Mouse (Mus musculus) hindbrain, embryonic 12.5 days (tissue): ENCODE measurements around the gene Igdcc3. TPM values are rescaled to one million over a fixed set of nuclear protein-coding genes. Genes with fewer than 3 reads are reported as not detected.
A peak's percentile ranks its signal among the peaks of the same experiment; 100 is the strongest.
"Not testable (repeated sequence)": the region's sequence is repeated elsewhere in the genome, so short reads cannot be mapped to it uniquely, and the experiment has no call there.

Experiments used
- ATAC-seq: fragments of 200-750 bp; cut with Nextera tagmentation; 2 replicates; pipeline ENCODE4 v1.8.0; 2017; ENCODE audit warnings: moderate TSS enrichment; ENCODE audit not compliant: low FRiP score
- H3K27ac ChIP-seq: fragments of 300-500 bp; sonication (generic); 2 replicates; pipeline ENCODE4 v1.5.1; 2016; ENCODE audit warnings: mild to moderate bottlenecking
- H3K27me3 ChIP-seq: fragments of 300-500 bp; sonication (generic); 2 replicates; pipeline ENCODE4 v1.6.1; 2016; ENCODE audit warnings: mild to moderate bottlenecking
- H3K36me3 ChIP-seq: fragments of 300-500 bp; sonication (generic); 2 replicates; pipeline ENCODE4 v1.6.1; 2016; ENCODE audit warnings: mild to moderate bottlenecking
- H3K4me1 ChIP-seq: fragments of 300-500 bp; sonication (generic); 2 replicates; pipeline ENCODE4 v1.6.1; 2016
- H3K4me2 ChIP-seq: fragments of 300-500 bp; sonication (generic); replicated peaks from 2 replicates; pipeline ENCODE4 v1.6.1; 2016; ENCODE audit warnings: mild to moderate bottlenecking
- H3K4me3 ChIP-seq: fragments of 300-500 bp; sonication (generic); 2 replicates; pipeline ENCODE4 v1.5.1; 2016; ENCODE audit warnings: mild to moderate bottlenecking
- H3K9ac ChIP-seq: fragments of 300-500 bp; sonication (generic); 2 replicates; pipeline ENCODE4 v1.6.1; 2016; ENCODE audit warnings: mild to moderate bottlenecking, moderate library complexity
- H3K9me3 ChIP-seq: fragments of 300-500 bp; sonication (generic); replicated peaks from 2 replicates; pipeline ENCODE4 v1.6.1; 2016; ENCODE audit warnings: mild to moderate bottlenecking
- WGBS: fragments of 180-500 bp; shearing (Covaris S2); methylation state at CpG from one replicate; pipeline ENCODE4 v1.1.7; 2016; 5-methylcytosine and 5-hydroxymethylcytosine counted together
- polyA plus RNA-seq: library from polyadenylated mRNA; unstranded; fragments of >200 nt; fragmentation: Nextera tagmentation; extraction: Ambion mirVana; gene quantifications from 2 replicates; pipeline ENCODE4 v1.2.1, GENCODE M21; 2016

Gene Igdcc3
- polyA plus RNA-seq, 1 experiment from 2014 or later, result 34.4 TPM

DNA sequence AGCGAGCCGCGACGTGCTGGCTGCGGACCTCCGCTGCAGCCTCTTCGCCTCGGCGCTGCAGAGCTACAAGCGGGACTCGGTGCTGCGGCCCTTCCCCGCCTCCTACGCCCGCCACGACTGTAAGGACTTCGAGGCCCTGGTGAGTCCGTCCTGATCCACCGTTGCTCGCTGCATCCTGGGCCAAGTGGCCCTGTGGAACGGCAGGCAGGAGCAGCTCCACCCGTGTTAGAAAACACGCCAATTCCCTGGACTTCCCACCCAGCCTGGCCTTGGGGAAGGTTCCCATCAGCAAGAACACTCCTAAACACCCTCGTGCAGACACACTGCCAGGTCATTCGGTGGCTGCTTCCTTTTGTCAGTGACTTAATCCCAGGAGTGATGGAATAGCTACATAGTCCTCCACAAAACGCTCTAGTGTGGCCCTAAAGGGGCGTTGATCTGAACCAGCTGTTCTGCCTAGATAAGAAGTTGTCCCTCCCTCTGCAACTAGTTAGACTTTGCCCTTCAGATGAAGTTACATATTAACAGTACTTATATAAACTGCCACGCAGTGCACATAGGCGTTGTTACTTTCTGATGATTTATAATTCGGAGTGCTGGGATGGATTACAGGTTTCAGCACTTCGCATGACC lies 74.6 kb downstream of the Igdcc3 start:
- no peaks in the 10 kb centered on the region for H3K36me3 ChIP-seq
- 12% methylated on average over 31 of the region's 31 CpGs for WGBS
- no peak; the same call in 1 of the 2 replicates for ATAC-seq

DNA sequence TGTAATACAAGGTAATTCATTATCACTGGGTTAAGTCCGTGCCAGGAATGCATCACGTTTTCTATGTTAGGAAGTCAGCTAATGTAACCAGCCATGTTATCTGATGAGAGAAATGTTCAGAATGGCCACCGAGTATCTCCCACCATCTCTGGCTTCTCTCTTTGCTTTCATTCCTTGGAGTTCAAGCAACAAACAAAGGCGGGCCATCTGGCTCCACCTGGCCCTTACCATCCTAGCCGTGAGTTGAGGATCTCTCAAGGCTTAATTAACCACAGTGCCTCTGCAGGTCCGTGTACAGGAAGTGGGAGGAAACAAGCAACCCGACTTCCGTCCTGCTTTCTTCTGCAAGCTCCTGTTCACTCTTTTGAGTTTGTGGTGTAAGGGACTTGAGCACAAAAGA lies 76.0 kb downstream of the Igdcc3 start:
- ATAC-seq, result no peak
- H3K27me3 ChIP-seq, result no peaks in the 10 kb centered on the region
- H3K4me1 ChIP-seq, result peaks cover 11% of the 10 kb centered on the region
- H3K36me3 ChIP-seq, result no peaks in the 10 kb centered on the region
- H3K4me2 ChIP-seq, result no peak overlapping the region
- H3K27ac ChIP-seq, result no peak overlapping the region
- no peaks in the 10 kb centered on the region for H3K9me3 ChIP-seq
- WGBS, result 64% methylated on average over 8 of the region's 8 CpGs
- no peak overlapping the region for H3K4me3 ChIP-seq
- no peak overlapping the region for H3K9ac ChIP-seq

More for the DNA sequence above, 74.6 kb downstream of the Igdcc3 start:
- H3K4me2 ChIP-seq, result peak overlapping the region; percentile 86
- no peaks in the 10 kb centered on the region for H3K27me3 ChIP-seq
- peak overlapping the region; percentile 91 for H3K27ac ChIP-seq
- H3K4me1 ChIP-seq, result peaks cover 11% of the 10 kb centered on the region
- H3K9ac ChIP-seq, result peak overlapping the region; percentile 84
- peak overlapping the region; percentile 55 for H3K4me3 ChIP-seq
- H3K9me3 ChIP-seq, result no peaks in the 10 kb centered on the region

DNA sequence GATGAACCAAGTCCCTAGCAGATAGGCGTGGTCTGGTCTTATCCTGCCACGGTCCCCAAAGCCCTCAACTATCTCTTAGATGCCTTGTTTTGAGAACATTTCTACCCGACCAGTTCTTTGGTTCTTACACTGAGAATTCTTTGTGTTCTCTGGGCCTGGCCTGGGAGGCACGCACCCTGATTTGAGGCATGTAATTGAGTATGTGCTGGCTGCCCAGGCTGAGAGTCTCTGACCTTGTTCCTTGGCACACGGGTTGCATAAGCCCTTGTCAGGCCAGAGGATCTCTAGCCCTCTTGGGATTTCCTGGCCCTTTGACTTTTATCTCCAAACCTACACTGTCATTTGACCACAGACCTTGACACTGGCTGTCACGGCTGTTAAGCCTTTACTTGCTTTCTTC lies 76.7 kb downstream of the Igdcc3 start:
- H3K27me3 ChIP-seq, result no peaks in the 10 kb centered on the region
- no peak overlapping the region for H3K9ac ChIP-seq
- H3K36me3 ChIP-seq, result no peaks in the 10 kb centered on the region
- no peak for ATAC-seq
- no peak overlapping the region for H3K27ac ChIP-seq
- H3K4me2 ChIP-seq, result no peak overlapping the region
- WGBS, result 68% methylated on average over 6 of the region's 6 CpGs
- H3K4me3 ChIP-seq, result no peak overlapping the region
- H3K4me1 ChIP-seq, result peaks cover 11% of the 10 kb centered on the region
- H3K9me3 ChIP-seq, result no peaks in the 10 kb centered on the region

DNA sequence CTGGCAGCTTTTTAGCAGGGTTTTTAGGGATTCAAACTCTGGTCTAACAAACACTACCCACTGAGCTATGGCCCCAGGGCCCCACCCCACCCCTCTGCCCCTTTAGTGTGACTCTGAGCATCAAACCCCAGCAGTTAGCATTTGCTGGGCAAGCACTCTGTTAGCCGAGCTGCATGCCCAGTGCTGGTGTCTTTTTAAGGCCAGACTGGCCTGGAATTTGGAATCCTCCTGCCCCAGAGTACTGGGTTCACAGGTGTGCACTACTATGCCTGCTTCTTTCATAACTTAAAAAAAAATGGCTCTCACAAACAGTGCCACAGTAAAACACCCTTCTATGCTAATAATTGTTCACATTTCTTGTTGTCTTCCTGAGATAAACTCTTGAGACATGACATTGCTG lies 77.9 kb downstream of the Igdcc3 start:
- 71% methylated on average over 1 of the region's 1 CpGs for WGBS
- H3K9ac ChIP-seq, result no peak overlapping the region

DNA sequence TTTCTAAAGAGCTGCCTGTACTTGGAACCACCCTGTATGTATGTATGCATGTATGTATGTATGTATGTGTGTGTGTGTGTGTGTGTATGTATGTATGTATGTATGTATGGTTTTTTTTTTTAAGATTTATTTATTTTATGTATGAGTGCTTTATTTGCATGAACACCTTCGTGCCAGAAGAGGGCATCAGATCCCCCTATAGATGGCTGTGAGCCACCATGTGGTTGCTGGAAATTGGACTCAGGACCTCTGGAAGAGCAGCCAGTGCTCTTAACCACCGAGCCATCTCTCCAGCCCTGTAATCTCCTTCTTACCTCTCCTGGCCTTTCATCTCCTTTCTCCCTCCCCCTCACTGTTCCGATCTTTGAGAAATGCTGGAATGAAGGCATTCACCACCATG lies 79.4 kb downstream of the Igdcc3 start:
- not testable (repeated sequence) for H3K9ac ChIP-seq, H3K27me3 ChIP-seq, H3K36me3 ChIP-seq, H3K4me2 ChIP-seq, H3K27ac ChIP-seq, H3K9me3 ChIP-seq, ATAC-seq, H3K4me1 ChIP-seq, H3K4me3 ChIP-seq
- 52% methylated on average over 3 of the region's 3 CpGs for WGBS

More for the DNA sequence above, 77.9 kb downstream of the Igdcc3 start:
- H3K36me3 ChIP-seq, result no peaks in the 10 kb centered on the region
- ATAC-seq, result no peak
- peaks cover 11% of the 10 kb centered on the region for H3K4me1 ChIP-seq
- no peaks in the 10 kb centered on the region for H3K27me3 ChIP-seq
- no peak overlapping the region for H3K4me2 ChIP-seq
- H3K27ac ChIP-seq, result no peak overlapping the region
- no peaks in the 10 kb centered on the region for H3K9me3 ChIP-seq
- H3K4me3 ChIP-seq, result no peak overlapping the region

DNA sequence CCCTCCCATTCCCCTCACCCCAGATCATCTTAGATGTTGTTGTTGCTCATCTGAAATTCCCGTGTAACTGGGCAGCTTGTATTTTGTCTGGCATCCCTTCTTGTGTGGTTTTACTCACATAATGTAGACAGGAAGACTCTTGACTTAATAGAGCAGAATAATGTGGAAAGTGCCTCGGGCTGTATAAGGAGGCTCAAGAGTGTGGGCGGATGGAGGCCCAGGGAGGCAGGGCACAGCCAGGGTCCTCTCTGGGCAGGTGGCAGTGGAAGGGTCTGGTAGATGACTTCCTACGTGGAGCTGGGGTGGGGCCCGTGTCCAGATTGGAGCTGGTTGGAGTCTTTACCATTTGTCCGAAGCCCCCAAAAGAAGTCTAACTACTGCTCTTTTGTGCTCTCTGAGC lies 82.9 kb downstream of the Igdcc3 start:
- Histone ChIP-seq H3K9me3 (no peaks in the 10 kb centered on the region), H3K27ac (no peak overlapping the region), H3K9ac (no peak overlapping the region), H3K36me3 (no peaks in the 10 kb centered on the region), H3K4me1 (no peaks in the 10 kb centered on the region), H3K4me3 (no peak overlapping the region), H3K27me3 (no peaks in the 10 kb centered on the region), H3K4me2 (no peak overlapping the region)
- WGBS, result 86% methylated on average over 6 of the region's 6 CpGs
- ATAC-seq, result no peak

DNA sequence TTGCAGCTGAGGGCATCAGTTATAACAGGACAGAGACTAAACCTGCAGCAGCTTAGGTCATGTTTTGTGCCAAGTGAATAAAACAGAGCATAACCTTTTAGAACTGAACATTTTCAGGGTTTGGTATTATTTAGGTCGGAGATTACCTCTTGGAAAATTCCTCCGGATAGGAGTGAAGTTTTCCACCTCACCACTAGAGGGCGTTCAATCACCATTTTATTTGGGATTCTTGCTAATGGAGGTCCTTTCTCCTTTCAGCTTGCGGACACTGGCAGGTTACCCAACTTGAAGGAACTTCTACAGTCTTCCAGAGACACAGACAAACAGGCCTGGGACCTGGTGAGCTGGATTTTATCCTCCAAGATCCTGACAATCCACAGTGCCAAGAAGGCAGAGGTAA lies 84.8 kb downstream of the Igdcc3 start:
- no peak overlapping the region for H3K9ac ChIP-seq
- H3K4me2 ChIP-seq, result no peak overlapping the region
- no peak overlapping the region for H3K4me3 ChIP-seq
- no peaks in the 10 kb centered on the region for H3K9me3 ChIP-seq
- no peaks in the 10 kb centered on the region for H3K36me3 ChIP-seq
- ATAC-seq, result no peak
- H3K27me3 ChIP-seq, result no peaks in the 10 kb centered on the region
- no peak overlapping the region for H3K27ac ChIP-seq
- no peaks in the 10 kb centered on the region for H3K4me1 ChIP-seq
- 45% methylated on average over 4 of the region's 4 CpGs for WGBS

DNA sequence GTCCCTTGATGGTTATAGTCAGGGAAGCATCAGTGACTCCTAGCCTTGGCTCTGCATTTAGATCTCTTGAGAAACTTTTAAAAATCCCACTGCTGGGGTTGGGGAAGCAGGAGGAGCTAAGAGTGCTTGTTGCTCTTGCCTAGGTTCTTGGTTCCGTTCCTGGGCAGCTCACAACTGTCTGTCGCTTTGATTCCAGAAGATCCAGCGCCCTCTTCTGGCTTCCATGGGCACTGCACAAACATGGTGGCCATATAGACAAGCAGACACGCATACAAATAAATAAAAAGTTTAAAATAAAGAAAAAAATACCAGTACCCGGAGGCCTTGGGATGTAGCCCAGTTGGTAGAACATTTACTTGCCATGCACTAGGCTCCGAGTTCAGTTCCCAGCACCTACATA lies 89.3 kb downstream of the Igdcc3 start:
- Histone ChIP-seq H3K4me3 (no peak overlapping the region), H3K27me3 (no peaks in the 10 kb centered on the region), H3K9me3 (no peaks in the 10 kb centered on the region), H3K36me3 (no peaks in the 10 kb centered on the region), H3K4me1 (peaks cover 4% of the 10 kb centered on the region; the same call in 1 of the 2 replicates), H3K27ac (peak overlapping the region; percentile 65; the same call in 1 of the 2 replicates), H3K4me2 (no peak overlapping the region), H3K9ac (no peak overlapping the region)
- WGBS, result 75% methylated on average over 6 of the region's 6 CpGs
- no peak for ATAC-seq

DNA sequence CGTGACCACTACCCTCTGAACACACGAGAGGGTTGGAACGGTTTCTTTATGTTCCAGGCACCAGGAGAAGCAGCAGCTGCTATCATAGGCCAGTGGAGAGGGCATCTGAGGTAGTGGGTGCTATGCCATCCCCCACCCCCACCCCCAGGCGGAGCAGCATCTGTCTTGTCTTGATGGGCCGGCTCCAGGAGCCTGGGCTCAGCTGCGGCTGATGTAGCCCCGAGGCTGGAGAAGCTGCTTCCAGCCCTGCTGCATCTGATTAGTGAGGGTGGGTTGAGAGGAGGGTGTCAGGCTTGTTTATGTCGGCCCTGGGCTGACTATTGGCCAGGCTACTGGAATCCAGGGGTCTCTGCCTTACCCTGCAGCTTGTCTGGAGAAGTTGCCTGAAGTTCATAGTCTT lies 90.3 kb downstream of the Igdcc3 start:
- peak; percentile 88 for ATAC-seq
- H3K9ac ChIP-seq, result no peak overlapping the region
- no peak overlapping the region for H3K4me3 ChIP-seq
- H3K4me2 ChIP-seq, result no peak overlapping the region
- no peaks in the 10 kb centered on the region for H3K36me3 ChIP-seq
- H3K27me3 ChIP-seq, result no peaks in the 10 kb centered on the region
- peak overlapping the region; percentile 65 for H3K27ac ChIP-seq
- 61% methylated on average over 8 of the region's 8 CpGs for WGBS
- H3K9me3 ChIP-seq, result no peaks in the 10 kb centered on the region
- H3K4me1 ChIP-seq, result peaks cover 4% of the 10 kb centered on the region; the same call in 1 of the 2 replicates

DNA sequence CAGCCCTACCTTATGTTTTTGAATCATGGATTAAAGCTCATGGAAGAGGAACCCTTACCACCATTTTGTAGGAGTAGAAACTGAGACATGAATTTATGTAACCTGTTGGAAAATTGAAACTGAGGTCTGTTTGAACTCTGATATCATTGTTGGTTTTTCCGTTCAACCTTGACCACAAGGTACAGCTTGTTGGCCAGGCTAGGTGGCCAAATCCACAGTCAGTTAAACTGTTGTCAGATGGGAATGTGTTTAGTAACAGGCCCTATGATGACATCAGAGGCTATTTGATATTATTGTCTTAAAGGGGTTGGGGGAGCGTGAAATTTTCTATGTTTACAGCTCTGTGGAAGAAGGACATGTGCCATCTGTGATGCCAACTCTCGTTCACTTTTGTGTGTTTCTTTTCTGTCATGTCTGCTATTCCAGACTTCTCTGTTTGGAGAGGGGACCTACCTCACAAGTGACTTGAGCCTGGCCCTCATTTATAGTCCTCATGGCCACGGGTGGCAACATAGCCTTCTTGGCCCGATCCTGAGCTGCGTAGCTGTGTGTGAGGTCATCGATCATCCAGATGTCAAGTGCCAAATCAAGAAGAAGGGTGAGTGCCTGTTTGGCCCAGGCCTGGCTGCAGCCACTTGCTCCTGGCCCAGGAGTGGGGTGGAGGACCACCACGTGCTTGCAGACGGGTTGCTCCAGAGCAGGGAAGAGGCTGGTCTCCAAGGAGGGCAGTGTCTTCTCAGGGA lies 92.4 kb downstream of the Igdcc3 start:
- no peak overlapping the region for H3K4me2 ChIP-seq
- peaks cover 8% of the 10 kb centered on the region for H3K4me1 ChIP-seq
- 89% methylated on average over 9 of the region's 9 CpGs for WGBS
- 0 out of 2 replicates have a peak, but pooled peaks cover 4% of the 10 kb centered on the region for H3K36me3 ChIP-seq
- H3K9ac ChIP-seq, result no peak overlapping the region
- H3K27me3 ChIP-seq, result no peaks in the 10 kb centered on the region
- no peak for ATAC-seq
- H3K4me3 ChIP-seq, result no peak overlapping the region
- H3K9me3 ChIP-seq, result no peaks in the 10 kb centered on the region
- no peak overlapping the region for H3K27ac ChIP-seq

DNA sequence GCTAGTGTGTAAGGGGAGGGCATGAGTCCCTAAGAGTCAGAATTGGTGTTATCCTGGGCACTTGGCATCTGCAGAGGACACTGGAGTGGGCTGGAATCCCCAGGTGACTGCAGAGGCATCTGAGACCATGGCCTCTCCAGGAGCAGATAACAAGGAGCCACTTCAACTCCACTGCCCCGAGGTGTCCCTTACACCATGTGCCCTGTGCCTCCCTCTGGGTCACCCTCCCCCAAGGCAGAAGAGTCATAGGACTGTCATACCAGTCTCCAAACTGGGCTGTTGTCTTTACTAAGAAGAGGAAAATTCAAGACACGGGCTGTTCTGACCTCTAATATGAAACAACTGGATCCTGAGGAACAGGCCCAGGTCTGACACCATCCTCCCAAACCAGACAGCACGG lies 93.7 kb downstream of the Igdcc3 start:
- H3K9me3 ChIP-seq, result no peaks in the 10 kb centered on the region

More for the DNA sequence above, 93.7 kb downstream of the Igdcc3 start:
- no peak for ATAC-seq
- no peak overlapping the region for H3K27ac ChIP-seq
- H3K4me1 ChIP-seq, result peaks cover 8% of the 10 kb centered on the region
- no peak overlapping the region for H3K4me3 ChIP-seq
- WGBS, result 88% methylated on average over 3 of the region's 3 CpGs
- H3K4me2 ChIP-seq, result no peak overlapping the region
- 0 out of 2 replicates have a peak, but pooled peaks cover 4% of the 10 kb centered on the region for H3K36me3 ChIP-seq
- H3K27me3 ChIP-seq, result no peaks in the 10 kb centered on the region
- no peak overlapping the region for H3K9ac ChIP-seq
